Mouse (Mus musculus) brain, embryonic 14.5 days (tissue): ENCODE measurements at regions not wholly inside any gene's neighbourhood (a gene's known extent, or its start where the extent isn't known, plus 50 kb on each side); places are given as distances from the start of the nearest gene placed in this dataset.

Experiments used
- DNase-seq: peaks from one replicate; pipeline ENCODE4 v3.0.0-alpha.2; 2011; ENCODE audit warnings: low read depth
- CTCF ChIP-seq: fragments of 200-500 bp; IDR thresholded peaks from 2 replicates; pipeline ENCODE4 v1.5.1; 2012; ENCODE audit warnings: inconsistent platforms, mild to moderate bottlenecking, moderate library complexity, borderline replicate concordance; ENCODE audit not compliant: insufficient read depth, insufficient read length; ENCODE audit errors: extremely low read depth
- POLR2A ChIP-seq: fragments of 200-500 bp; IDR thresholded peaks from 2 replicates; pipeline ENCODE4 v1.6.1; 2012; ENCODE audit warnings: mild to moderate bottlenecking, inconsistent platforms, borderline replicate concordance; ENCODE audit not compliant: poor library complexity, insufficient read depth, insufficient read length, severe bottlenecking; ENCODE audit errors: extremely low read depth

DNA sequence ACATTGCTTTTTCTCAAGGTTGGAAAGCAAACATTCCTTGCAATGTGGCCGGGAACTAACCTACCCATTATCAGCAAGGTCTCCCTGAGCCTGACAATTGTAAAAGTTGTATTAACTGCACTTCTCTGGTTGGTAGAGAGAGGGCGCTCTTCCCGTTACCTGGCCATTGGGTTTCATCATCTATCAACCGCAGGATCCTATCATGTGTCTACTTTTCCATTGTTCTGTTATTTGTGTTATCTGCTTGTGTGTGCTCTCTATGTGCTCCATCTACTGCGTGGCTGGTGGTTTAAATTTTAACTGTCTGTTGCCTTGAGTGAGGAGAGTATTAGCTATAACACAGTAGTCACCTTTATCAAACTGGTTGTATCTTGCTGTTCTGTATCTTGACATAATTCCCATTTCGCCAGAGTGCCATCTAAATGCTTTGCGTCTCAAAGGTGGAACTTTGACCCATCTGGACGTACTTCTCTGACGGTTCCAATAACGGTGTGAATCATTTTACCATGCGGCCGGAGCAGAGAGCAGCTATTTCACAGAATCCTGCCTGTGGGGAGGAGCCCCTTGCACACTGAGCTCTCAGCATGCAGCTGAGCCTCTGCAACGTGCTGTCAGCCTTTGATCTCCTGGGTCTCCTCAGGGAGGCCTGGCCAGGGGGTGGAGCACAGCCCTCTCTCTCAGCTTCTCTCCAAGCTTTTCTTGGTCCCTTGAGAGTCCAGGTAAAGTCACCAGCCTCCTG, 77.5 kb upstream of the A530016L24Rik start:
- peak; percentile 42 for DNase-seq
- no peak for TF ChIP-seq POLR2A
- peak; percentile 63; the same call in 1 of the 2 replicates for TF ChIP-seq CTCF

DNA sequence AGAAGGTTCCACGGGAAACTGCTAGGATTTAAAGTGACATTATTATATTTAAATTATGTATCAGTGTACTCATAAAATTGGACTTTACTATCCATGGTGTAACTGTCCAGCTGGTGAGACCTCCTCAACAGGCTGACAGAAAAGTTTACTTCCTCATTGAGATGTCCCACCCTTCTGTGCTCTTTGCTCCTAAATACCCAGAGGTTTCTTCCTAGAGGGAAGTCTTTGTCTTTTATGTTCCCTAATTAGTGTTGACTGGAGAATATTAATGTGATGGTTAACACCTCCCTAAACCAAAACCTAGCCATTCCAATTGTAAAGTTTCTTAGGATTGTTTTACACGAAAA, 76.9 kb upstream of the A530016L24Rik start:
- DNase-seq = no peak
- no peak for TF ChIP-seq CTCF
- no peak for TF ChIP-seq POLR2A

DNA sequence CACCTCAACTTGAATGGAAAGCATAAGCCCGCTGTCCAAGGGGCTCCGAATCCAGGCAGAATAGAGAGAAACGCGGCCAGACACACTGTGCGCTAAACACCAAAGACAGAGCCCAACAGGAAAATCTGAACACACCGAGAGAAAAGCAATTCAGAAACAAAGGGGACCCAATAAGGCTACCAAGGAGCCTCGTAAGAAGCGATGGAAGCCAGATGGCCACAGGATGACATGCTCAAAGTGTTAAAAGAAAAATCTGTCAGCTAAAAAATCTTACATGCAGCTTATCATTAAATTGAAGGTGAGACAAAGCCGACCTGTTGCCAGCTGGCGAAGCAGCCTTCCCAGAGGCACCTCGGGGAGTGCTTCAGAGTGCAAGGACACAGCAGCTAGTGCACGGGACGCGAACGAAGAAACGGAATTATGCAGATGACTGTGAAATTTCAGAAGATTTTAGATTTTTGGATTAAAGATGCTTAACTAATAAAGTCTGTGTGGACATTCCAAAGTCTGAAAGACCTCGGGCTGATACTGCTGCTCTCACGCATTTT, 73.2 kb upstream of the A530016L24Rik start:
- DNase-seq = peak; percentile 83
- TF ChIP-seq CTCF (no peak), POLR2A (no peak)

DNA sequence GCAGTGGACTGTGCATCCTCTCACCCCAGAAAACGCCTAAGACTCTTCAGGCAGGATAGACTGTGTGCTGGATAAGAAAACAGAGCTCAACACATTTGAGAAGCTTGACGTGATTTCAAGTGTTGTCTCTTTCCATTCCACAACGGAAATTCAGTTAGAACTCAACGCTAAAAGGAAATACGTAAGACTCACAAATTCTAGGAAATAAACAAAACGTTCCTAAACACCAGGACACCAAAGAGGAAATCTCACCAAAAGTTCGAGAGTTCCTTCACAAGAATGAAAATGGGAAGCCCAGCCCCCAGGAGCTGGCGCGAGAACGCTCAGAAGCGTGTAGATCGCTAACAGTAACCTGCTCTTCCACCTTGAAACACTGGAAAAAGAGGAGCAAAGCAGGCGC, 72.7 kb upstream of the A530016L24Rik start:
- DNase-seq = peak; percentile 22
- TF ChIP-seq CTCF = no peak
- no peak for TF ChIP-seq POLR2A

DNA sequence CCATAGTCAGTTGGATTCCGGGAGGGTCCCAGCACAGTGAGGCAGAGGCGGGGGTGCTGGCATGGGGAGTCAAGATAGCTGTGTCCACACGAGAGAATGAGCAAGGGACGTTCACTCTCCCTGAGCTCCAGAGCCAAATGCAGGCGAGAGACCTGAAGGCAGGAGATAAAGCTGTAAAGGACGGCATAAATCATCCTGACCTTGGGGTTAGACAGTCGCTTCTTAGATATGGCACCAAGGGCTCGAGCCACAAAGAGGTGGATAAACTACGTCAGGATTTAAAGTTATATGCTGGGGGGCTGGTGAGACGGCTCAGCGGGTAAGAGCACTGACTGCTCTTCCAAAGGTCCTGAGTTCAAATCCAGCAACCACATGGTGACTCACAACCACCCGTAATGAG, 70.6 kb upstream of the A530016L24Rik start:
- TF ChIP-seq CTCF = no peak
- TF ChIP-seq POLR2A = no peak
- no peak for DNase-seq

DNA sequence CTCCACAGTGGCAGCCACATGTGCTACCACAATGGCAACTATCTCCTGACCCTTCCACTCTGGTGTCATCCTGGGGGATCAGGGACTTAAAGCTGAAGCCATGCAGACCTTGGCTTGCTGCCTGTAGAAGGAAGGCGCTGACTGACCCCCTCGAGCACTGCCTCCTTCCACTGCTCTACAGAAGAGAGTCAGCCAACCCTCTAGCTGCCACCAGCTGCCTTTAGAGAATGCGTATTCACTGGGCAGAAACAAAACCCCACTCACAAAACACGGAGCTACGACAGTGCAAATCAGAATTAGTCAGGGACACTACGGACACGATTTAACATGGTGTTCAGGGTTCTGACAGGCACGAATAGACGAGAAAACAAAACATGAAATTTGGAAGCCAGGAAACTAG, 67.1 kb upstream of the A530016L24Rik start:
- no peak for TF ChIP-seq POLR2A
- TF ChIP-seq CTCF = no peak
- DNase-seq = peak; percentile 68

DNA sequence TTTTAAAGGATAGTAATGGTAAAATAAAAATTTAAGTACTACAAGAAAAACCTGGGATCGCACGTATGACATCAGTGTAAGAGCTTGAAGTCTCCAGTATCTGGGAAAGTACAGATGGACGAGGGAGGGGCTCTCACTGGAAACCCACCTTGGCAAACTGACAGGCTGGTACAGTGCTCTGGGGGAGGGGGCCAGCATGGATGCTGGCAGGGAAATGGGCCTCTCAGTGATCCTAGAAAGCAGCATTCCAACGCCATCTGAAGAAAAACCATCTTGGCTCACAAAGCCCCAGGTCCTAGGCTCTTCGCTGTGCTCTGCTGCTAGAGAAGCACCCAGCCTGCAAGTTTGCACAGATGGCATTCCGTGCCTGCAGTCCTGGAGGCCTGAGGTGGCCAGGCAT, 65.1 kb upstream of the A530016L24Rik start:
- peak; percentile 82 for DNase-seq
- TF ChIP-seq CTCF = no peak
- TF ChIP-seq POLR2A = no peak

DNA sequence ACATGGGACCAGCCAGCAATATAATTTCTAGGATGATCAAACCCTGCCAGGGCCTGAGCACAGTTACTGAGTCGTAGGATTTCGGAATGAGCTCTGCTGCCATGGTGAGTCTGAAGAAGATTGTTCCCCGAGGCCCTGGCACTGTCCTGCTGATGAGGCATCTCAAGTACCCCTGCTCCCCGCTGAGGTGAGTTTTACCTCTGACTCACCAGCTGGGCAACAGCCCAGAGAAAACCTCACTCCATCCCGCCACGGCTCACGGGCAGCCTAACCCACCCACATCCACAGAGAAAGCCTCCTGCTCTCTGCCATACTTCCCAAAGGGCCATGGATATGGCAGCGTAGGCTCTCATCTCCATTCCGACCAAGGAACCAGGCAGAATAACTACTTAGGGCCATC, 62.6 kb upstream of the A530016L24Rik start:
- DNase-seq = no peak
- TF ChIP-seq POLR2A (no peak), CTCF (no peak)

DNA sequence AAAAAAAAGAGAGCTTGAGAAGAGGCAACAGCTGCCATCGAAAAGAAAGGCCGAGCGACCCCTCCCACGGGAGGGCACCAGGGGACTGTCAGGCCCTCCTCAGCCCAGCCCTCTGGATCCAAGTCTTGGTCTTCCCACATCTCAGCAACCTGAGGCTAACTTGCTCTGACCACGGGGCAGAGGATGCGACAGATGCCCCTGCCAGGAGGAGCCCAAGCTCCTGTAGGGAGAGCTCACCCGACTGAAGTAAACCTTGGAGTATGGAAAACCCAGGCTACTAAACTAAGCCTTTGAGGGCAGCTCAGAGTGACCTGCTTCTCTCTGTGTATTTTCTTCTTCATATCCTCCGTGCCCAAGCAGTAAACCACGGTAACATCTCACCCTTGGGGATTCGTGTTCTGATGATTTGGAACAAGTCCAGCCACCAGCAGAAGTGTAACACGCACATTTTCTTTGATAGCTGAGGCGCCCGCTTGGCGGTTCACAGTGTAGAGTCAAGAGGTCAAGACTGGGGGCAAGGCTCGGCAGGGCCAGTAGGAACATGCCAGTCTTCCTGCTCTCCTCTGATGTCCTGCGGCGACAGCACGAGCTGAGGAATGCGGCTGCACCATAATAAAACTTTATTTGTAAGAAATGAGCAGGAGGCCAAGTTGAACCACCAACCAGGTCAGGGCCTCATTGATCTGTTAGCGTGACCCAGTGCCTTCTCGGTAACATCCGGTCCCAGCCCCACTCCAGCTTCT, 59.0 kb upstream of the A530016L24Rik start:
- TF ChIP-seq POLR2A (no peak), CTCF (no peak)
- no peak for DNase-seq

DNA sequence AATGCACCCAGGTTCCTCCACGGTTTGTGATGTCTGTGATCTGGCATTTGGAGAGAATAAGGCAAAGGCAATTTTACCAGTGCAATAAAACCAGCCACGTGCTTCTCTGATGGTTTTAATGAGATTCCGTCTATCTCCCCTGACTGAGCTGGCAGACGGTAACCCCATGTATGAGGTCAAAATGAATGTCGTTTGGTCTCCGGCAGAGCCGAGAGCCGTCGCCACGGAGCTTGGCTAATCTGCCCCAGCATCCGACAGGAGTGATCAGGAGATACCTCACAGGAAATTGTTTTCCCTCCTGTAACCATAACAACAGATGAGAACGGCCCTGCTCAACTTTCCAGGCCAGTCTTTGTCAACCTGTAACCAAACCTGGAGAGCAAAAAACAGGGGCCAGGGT, 55.9 kb upstream of the A530016L24Rik start:
- TF ChIP-seq POLR2A = no peak
- TF ChIP-seq CTCF = no peak
- DNase-seq = peak; percentile 59

DNA sequence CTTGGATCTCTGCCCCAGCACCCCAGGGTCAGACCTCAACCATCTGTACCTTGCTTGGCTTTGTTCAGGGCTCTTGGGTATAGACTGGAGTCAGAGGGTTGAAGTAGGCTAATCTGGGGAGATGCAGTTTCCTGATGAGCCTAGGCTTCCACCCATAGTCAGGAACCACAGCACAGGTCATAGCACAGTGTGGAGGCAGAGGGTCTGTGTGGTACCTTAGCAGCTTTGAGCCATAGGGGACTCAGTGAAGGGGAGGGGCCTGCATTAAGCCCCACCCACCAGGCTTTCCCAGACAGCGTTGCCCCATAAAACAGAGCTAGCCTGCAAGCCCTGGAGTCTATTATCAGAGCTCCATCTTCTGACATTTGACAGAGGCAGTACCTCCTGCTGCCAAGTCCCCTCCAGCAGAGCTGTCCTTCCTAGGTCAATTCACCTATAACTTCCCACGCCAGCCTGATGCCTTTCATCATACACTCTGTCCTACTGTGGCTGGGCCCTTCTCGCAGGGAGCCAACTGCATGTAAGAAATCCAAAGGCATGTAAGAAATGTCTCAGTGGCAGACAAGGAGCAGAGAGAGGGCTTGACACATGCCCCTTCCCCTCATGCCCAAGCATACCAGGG, 54.5 kb upstream of the A530016L24Rik start:
- DNase-seq = no peak

More for the DNA sequence above, 54.5 kb upstream of the A530016L24Rik start:
- TF ChIP-seq POLR2A (no peak), CTCF (no peak)
